Mouse (Mus musculus) embryonic facial prominence, embryonic 15.5 days (tissue): ENCODE measurements at regions not wholly inside any gene's neighbourhood (a gene's known extent, or its start where the extent isn't known, plus 50 kb on each side); places are given as distances from the start of the nearest gene placed in this dataset.

Experiments
- ATAC-seq: fragments of 200-750 bp; cut with Nextera tagmentation; 2 replicates; pipeline ENCODE4 v1.8.0; 2017; ENCODE audit warnings: low read depth, moderate TSS enrichment; ENCODE audit not compliant: insufficient number of reproducible peaks, low FRiP score, low TSS enrichment
- H3K27ac ChIP-seq: fragments of 300-500 bp; sonication (generic); replicated peaks from 2 replicates; pipeline ENCODE4 v1.5.1; 2015; ENCODE audit warnings: mild to moderate bottlenecking, inconsistent platforms
- H3K27me3 ChIP-seq: fragments of 300-500 bp; sonication (generic); 2 replicates; pipeline ENCODE4 v1.6.1; 2015; ENCODE audit warnings: inconsistent platforms
- H3K36me3 ChIP-seq: fragments of 300-500 bp; sonication (generic); 2 replicates; pipeline ENCODE4 v1.6.1; 2015; ENCODE audit warnings: mild to moderate bottlenecking, inconsistent platforms
- H3K4me1 ChIP-seq: fragments of 300-500 bp; sonication (generic); 2 replicates; pipeline ENCODE4 v1.6.1; 2015; ENCODE audit warnings: inconsistent platforms
- H3K4me2 ChIP-seq: fragments of 300-500 bp; sonication (generic); replicated peaks from 2 replicates; pipeline ENCODE4 v1.6.1; 2015; ENCODE audit warnings: mild to moderate bottlenecking, inconsistent platforms
- H3K4me3 ChIP-seq: fragments of 300-500 bp; sonication (generic); replicated peaks from 2 replicates; pipeline ENCODE4 v1.5.1; 2015; ENCODE audit warnings: mild to moderate bottlenecking, inconsistent platforms
- H3K9ac ChIP-seq: fragments of 300-500 bp; sonication (generic); 2 replicates; pipeline ENCODE4 v1.6.1; 2015; ENCODE audit warnings: inconsistent platforms
- H3K9me3 ChIP-seq: fragments of 300-500 bp; sonication (generic); replicated peaks from 2 replicates; pipeline ENCODE4 v1.6.1; 2016; ENCODE audit warnings: inconsistent platforms
- WGBS: fragments of 180-500 bp; shearing (Covaris S2); methylation state at CpG from one replicate; pipeline ENCODE4 v1.1.7; 2015; 5-methylcytosine and 5-hydroxymethylcytosine counted together

DNA sequence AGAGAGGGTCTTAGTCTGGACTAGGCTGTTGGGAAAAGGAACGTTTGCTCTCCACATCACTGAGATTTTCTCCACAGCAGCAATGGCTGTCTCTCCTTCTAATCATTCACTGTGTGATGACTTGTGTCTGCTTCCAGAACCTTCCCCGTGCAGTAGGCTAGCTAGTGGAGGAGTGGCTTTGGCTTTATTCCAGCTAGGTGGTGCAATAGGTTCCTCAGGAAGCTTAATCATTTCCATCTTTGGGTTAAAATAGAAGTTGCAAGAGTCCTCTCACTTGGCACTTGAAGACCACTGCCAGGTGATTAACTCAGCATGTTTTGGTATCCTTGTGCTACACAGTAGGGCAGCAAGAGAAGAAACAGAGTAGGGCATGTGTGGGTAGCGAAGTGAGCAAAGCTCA is 314.2 kb upstream of the Cdh4 start:
- Histone ChIP-seq H3K9ac (no peak overlapping the region), H3K9me3 (no peaks in the 10 kb centered on the region), H3K27me3 (no peaks in the 10 kb centered on the region), H3K4me2 (no peak overlapping the region), H3K4me1 (no peaks in the 10 kb centered on the region), H3K36me3 (no peaks in the 10 kb centered on the region), H3K27ac (no peak overlapping the region), H3K4me3 (no peak overlapping the region)
- ATAC-seq, result no peak
- 68% methylated on average over 3 of the region's 3 CpGs for WGBS

DNA sequence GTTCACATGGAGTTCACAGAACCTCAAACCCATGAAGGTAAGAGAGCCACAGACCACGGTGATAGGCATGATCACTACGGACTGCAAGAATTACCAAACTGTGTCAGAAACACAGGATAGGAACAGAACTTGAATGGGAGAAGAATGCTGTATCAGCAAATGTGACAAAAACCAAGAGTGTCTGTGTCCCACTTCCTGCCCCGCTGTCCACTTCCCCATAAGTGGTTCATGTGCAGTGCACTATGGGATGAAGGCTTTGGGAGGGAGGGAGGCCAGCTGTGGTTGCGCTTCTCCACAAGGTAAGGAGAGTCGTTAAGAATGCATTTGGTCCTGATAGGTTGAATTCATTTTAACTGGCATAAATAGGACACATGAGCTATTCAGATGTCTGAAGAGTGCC is 313.8 kb upstream of the Cdh4 start:
- H3K4me2 ChIP-seq, result no peak overlapping the region
- WGBS, result 88% methylated on average over 5 of the region's 5 CpGs
- H3K9me3 ChIP-seq, result no peaks in the 10 kb centered on the region
- no peaks in the 10 kb centered on the region for H3K4me1 ChIP-seq
- H3K9ac ChIP-seq, result no peak overlapping the region
- H3K4me3 ChIP-seq, result no peak overlapping the region
- H3K27ac ChIP-seq, result no peak overlapping the region
- H3K36me3 ChIP-seq, result no peaks in the 10 kb centered on the region
- ATAC-seq, result no peak
- no peaks in the 10 kb centered on the region for H3K27me3 ChIP-seq

DNA sequence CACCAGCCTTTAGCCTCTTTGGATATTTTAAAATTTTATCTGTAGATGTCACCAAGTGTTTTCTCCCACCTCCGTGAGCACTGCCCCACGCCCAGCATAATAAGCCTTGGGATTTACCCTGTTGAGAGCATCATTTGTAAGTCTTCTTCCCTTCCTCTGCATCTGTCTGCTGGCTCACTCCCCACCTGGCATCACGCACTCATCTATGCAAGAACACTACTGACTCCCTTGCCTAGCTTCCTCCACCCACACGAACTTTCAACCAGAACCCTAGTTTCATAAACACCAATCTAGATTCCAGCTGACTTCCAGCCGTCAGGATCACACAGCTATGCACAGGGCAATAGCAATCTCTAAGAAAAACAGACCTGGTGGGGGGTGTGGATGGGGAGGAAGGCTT is 311.2 kb upstream of the Cdh4 start:
- H3K4me3 ChIP-seq, result no peak overlapping the region
- no peak for ATAC-seq
- no peaks in the 10 kb centered on the region for H3K36me3 ChIP-seq
- 72% methylated on average over 5 of the region's 5 CpGs for WGBS
- H3K27ac ChIP-seq, result no peak overlapping the region
- H3K27me3 ChIP-seq, result no peaks in the 10 kb centered on the region
- H3K9me3 ChIP-seq, result no peaks in the 10 kb centered on the region
- no peak overlapping the region for H3K9ac ChIP-seq
- H3K4me2 ChIP-seq, result no peak overlapping the region
- H3K4me1 ChIP-seq, result no peaks in the 10 kb centered on the region

DNA sequence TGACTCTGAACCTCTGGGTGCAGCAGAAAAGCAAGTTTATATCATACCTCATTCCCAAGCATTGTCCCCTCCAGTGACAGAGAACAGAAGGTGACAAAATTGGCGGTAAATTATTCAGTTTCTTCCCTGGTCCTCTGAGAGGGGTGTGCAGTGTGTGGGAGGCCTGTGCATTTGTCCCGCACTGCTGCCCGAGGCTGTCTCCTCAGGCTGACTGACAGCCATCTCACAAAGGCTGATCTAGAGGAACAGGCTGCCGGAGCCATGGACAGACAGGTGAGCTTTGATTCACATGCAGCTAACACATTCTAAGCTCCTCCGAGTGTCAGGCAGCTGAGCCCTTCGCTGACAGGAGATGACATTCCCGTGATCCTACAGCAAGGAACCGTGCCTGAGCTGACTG is 299.9 kb upstream of the Cdh4 start:
- Histone ChIP-seq H3K9ac (no peak overlapping the region), H3K9me3 (no peaks in the 10 kb centered on the region), H3K27me3 (no peaks in the 10 kb centered on the region), H3K27ac (no peak overlapping the region), H3K4me2 (no peak overlapping the region), H3K4me1 (peaks cover 7% of the 10 kb centered on the region; the same call in 1 of the 2 replicates), H3K36me3 (no peaks in the 10 kb centered on the region), H3K4me3 (no peak overlapping the region)
- ATAC-seq, result no peak
- 68% methylated on average over 8 of the region's 8 CpGs for WGBS

DNA sequence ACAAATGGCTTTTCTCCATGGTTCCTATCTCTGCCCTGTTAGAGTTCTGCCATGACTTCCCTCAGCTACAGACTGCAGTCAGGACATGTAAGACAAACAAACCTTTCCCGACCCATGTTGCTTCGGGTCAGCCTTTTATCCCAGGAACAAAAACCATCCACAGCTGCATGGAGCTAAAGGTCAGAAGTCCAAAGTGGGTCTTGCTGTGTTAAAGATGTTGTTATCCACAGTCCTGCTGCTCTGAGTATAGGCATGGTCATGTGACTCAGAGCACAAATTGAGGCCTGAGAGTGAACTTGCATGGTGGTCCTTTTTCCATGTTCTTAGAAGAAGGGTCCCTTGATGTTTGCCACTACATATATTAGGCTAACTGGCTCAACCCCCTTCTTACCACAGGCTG is 296.5 kb upstream of the Cdh4 start:
- Histone ChIP-seq H3K4me3 (no peak overlapping the region), H3K4me1 (peaks cover 7% of the 10 kb centered on the region; the same call in 1 of the 2 replicates), H3K9ac (no peak overlapping the region), H3K27ac (no peak overlapping the region), H3K9me3 (no peaks in the 10 kb centered on the region), H3K36me3 (no peaks in the 10 kb centered on the region), H3K4me2 (no peak overlapping the region), H3K27me3 (no peaks in the 10 kb centered on the region)
- 54% methylated on average over 2 of the region's 2 CpGs for WGBS
- ATAC-seq, result no peak

DNA sequence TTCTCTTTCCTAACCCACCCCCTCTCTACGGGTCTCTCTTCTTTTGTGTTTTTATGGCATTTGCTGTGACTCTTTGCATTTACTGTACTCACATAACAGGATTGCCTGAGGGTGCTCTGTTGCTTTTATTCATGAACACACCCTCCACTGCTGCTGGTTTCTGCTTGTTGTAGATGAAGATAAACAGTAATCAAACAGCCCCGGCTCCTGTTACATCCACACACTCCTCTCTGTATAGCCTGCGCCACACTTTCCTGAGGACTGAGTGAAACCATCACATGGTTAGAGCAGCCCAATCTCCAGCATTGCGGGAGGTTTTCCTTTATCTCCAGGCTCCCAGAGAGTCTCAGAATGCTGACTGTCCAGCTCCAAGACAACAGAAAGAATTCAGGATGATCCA is 296.0 kb upstream of the Cdh4 start:
- peaks cover 7% of the 10 kb centered on the region; the same call in 1 of the 2 replicates for H3K4me1 ChIP-seq
- H3K9ac ChIP-seq, result no peak overlapping the region
- H3K36me3 ChIP-seq, result no peaks in the 10 kb centered on the region
- no peak overlapping the region for H3K27ac ChIP-seq
- no peaks in the 10 kb centered on the region for H3K9me3 ChIP-seq
- WGBS, result 29% methylated on average over 4 of the region's 4 CpGs
- no peak overlapping the region for H3K4me3 ChIP-seq
- H3K27me3 ChIP-seq, result no peaks in the 10 kb centered on the region
- H3K4me2 ChIP-seq, result no peak overlapping the region
- no peak for ATAC-seq

DNA sequence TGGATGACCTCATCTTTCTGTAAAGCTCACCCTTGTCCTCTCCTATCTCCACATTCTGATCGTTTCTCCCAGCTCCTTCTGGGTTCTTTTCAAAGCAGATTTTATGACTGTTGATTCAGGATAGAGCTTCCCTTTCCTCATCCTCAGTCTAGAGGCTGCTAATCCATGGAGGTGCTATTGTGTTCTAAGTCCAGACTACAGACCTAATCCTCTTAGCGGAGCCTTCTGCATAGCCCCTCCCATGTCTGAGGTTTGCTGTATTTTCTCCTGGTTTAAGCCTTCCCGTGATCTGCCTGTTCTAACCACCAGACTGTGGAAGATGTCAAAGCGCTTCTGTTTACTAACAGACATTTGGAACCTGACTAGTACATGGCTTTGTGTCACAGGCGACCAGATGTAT is 294.0 kb upstream of the Cdh4 start:
- 51% methylated on average over 5 of the region's 5 CpGs for WGBS
- Histone ChIP-seq H3K36me3 (no peaks in the 10 kb centered on the region), H3K27me3 (no peaks in the 10 kb centered on the region), H3K4me1 (peaks cover 7% of the 10 kb centered on the region; the same call in 1 of the 2 replicates), H3K4me3 (no peak overlapping the region), H3K9ac (no peak overlapping the region), H3K4me2 (no peak overlapping the region), H3K27ac (no peak overlapping the region), H3K9me3 (no peaks in the 10 kb centered on the region)
- no peak for ATAC-seq

DNA sequence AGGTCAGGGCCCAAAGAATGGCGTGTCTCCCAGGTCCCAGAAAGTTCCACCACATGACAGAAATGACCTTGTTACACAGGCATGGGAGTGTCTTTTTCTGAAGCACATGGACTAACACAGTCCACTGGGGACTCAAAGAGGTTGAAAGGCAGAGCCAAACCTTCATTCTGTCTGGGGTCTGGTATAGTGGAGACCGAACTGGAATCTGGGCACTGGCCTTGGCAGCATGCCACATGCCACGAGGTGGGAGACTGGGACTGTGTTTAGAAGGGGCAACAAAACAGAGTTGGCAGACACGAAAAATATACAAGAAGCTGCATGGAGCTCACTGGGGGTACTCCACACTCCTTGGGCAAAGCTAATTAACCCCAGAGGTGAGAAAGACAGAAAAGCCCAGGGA is 293.6 kb upstream of the Cdh4 start:
- Histone ChIP-seq H3K27me3 (no peaks in the 10 kb centered on the region), H3K4me2 (no peak overlapping the region), H3K4me3 (no peak overlapping the region), H3K9me3 (no peaks in the 10 kb centered on the region), H3K4me1 (peaks cover 7% of the 10 kb centered on the region; the same call in 1 of the 2 replicates), H3K9ac (no peak overlapping the region), H3K27ac (no peak overlapping the region), H3K36me3 (no peaks in the 10 kb centered on the region)
- WGBS, result 56% methylated on average over 4 of the region's 4 CpGs
- no peak for ATAC-seq

DNA sequence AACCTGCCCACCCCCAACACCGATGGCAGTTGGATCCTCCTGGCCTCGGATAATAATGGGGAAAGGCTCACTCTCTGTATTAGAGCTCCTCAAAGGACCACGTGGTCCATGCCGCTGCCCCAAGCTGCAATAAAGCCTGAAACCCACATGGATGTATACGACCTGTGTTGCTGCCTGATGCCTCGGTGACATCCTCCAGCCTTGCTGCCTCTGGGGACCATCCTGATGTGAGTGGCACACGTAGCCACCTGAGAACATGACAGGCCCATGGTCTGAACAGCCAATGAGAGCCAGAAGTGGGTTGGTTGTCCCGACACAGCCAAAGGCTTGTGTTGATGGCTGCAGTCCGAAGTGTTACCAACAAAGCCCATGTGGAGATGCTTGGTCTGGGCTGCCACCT is 283.4 kb upstream of the Cdh4 start:
- no peaks in the 10 kb centered on the region for H3K36me3 ChIP-seq
- WGBS, result 88% methylated on average over 9 of the region's 9 CpGs
- no peaks in the 10 kb centered on the region for H3K4me1 ChIP-seq
- H3K4me3 ChIP-seq, result no peak overlapping the region
- no peak for ATAC-seq
- H3K4me2 ChIP-seq, result no peak overlapping the region
- no peaks in the 10 kb centered on the region for H3K9me3 ChIP-seq
- H3K27me3 ChIP-seq, result no peaks in the 10 kb centered on the region
- H3K9ac ChIP-seq, result no peak overlapping the region
- no peak overlapping the region for H3K27ac ChIP-seq

DNA sequence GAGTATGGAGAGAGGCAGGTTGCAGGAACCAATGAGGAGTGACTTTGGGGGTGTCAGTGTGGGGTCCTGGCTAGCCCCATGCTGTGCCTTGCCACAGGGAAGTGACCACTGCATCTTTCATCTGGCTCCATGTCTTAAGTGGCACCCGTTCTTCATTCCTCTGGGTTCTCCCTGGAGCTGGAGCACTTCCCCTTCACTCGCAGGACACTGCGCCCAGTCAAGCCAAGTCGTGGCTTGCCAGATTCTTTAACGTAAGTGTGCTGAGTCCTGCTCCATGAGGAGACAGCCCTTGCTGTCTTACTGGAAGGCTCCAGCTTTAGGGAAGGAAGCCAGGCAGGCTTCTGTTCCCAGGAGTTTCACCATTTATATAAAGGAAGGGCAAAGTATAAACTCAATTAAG is 279.1 kb upstream of the Cdh4 start:
- Histone ChIP-seq H3K4me2 (no peak overlapping the region), H3K27me3 (no peaks in the 10 kb centered on the region), H3K36me3 (no peaks in the 10 kb centered on the region), H3K9ac (no peak overlapping the region), H3K4me3 (no peak overlapping the region), H3K4me1 (no peaks in the 10 kb centered on the region), H3K27ac (no peak overlapping the region), H3K9me3 (no peaks in the 10 kb centered on the region)
- WGBS, result 73% methylated on average over 5 of the region's 5 CpGs
- no peak for ATAC-seq

DNA sequence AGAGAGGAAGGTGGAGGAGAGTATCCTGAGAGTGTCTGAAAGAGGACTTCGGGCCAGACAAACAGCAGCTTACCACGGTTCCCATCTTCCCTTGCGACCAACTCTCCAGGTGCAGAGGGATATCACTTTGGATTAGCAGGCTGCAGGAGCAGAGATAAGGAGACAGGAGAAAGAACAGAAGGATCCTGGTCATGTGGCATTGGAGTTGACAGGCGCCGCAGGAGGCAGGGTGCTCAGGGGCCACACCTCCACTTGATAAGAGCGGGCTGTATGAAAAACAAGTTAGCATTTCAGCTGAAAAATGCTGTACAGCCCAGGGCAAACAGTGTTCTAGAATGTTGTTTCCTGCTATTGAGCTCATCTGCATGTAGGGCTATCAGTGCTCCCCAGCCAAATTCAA is 272.1 kb upstream of the Cdh4 start:
- Histone ChIP-seq H3K27me3 (no peaks in the 10 kb centered on the region), H3K4me3 (no peak overlapping the region), H3K9ac (no peak overlapping the region), H3K4me1 (no peaks in the 10 kb centered on the region), H3K36me3 (no peaks in the 10 kb centered on the region), H3K4me2 (no peak overlapping the region), H3K9me3 (no peaks in the 10 kb centered on the region), H3K27ac (no peak overlapping the region)
- 60% methylated on average over 6 of the region's 6 CpGs for WGBS
- ATAC-seq, result no peak

DNA sequence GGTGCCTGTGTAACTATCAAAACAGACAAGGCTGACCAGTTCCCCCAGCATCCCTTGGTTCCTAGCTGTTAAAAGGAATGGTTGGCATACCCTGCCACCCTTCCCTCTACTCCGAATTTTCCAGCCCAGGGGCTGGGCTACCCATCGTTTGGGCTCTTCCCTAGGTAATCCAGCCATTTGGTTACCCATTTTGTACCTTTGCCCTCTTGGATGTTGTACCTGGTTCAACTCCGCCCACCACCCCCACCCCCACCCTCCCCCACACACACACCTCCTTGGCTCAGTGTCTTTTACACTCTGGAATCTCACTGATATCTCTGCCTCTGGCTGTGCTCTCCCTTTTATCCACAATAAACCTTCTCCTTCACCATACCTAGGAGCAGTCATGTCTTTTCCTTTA is 271.6 kb upstream of the Cdh4 start:
- 51% methylated on average over 3 of the region's 3 CpGs for WGBS
- Histone ChIP-seq H3K4me2 (no peak overlapping the region), H3K36me3 (no peaks in the 10 kb centered on the region), H3K4me1 (no peaks in the 10 kb centered on the region), H3K9me3 (no peaks in the 10 kb centered on the region), H3K9ac (no peak overlapping the region), H3K4me3 (no peak overlapping the region), H3K27ac (no peak overlapping the region), H3K27me3 (no peaks in the 10 kb centered on the region)
- ATAC-seq, result no peak
